31 mouse cellular contexts compared by ENCODE assay signal in genomic region chr6:142187426-142187825, GRCm38 (mm10). TPM values are rescaled to one million over a fixed set of nuclear protein-coding genes. Genes with fewer than 3 reads are reported as not detected.
"Had no signal": no experiment of that assay in that cellular context is flagged by ENCODE, and none has a peak within 500 bp of the region (broad histone marks: within the 10 kb centered on the region; RNA-seq: fewer than 3 reads in every experiment).

No protein-coding gene starts in this region.

- H3K4me3 ChIP-seq: embryonic facial prominence, embryonic 10.5 days; embryonic facial prominence, embryonic 12.5 days; embryonic facial prominence, embryonic 13.5 days; embryonic facial prominence, embryonic 15.5 days; erythroblast, embryonic 14.5 days; forebrain, embryonic 10.5 days; forebrain, embryonic 12.5 days; forebrain, embryonic 13.5 days; forebrain, embryonic 15.5 days; gastrocnemius, adult 2 months; heart, adult 2 months had no signal

- H3K4me1 ChIP-seq: embryonic facial prominence, embryonic 10.5 days; embryonic facial prominence, embryonic 12.5 days; embryonic facial prominence, embryonic 13.5 days; embryonic facial prominence, embryonic 15.5 days; forebrain, embryonic 10.5 days; forebrain, embryonic 12.5 days; forebrain, embryonic 13.5 days; forebrain, embryonic 15.5 days had no signal

- H3K36me3 ChIP-seq: embryonic facial prominence, embryonic 10.5 days; embryonic facial prominence, embryonic 12.5 days; embryonic facial prominence, embryonic 13.5 days; embryonic facial prominence, embryonic 15.5 days; forebrain, embryonic 10.5 days; forebrain, embryonic 12.5 days; forebrain, embryonic 15.5 days had no signal

- H3K9me3 ChIP-seq: embryonic facial prominence, embryonic 10.5 days; embryonic facial prominence, embryonic 12.5 days; embryonic facial prominence, embryonic 13.5 days; embryonic facial prominence, embryonic 15.5 days; forebrain, embryonic 10.5 days; forebrain, embryonic 12.5 days; forebrain, embryonic 13.5 days; forebrain, embryonic 15.5 days had no signal

- ATAC-seq: forebrain, embryonic 13.5 days; forebrain, embryonic 14.5 days; forebrain, embryonic 15.5 days; forebrain, embryonic 16.5 days; forebrain, postnatal 0 days had no signal

- H3K27ac ChIP-seq: embryonic facial prominence, embryonic 10.5 days; embryonic facial prominence, embryonic 12.5 days; embryonic facial prominence, embryonic 13.5 days; embryonic facial prominence, embryonic 15.5 days; forebrain, embryonic 10.5 days; forebrain, embryonic 12.5 days; forebrain, embryonic 13.5 days; forebrain, embryonic 15.5 days; gastrocnemius, adult 2 months; heart, adult 2 months had no signal

- DNase-seq: cerebellum, adult 2 months; cerebellum, adult 8-10 months; cerebellum, adult 9-10 months; cerebellum, adult 9-11 months; cerebellum, postnatal 10 days; cerebellum, postnatal 14 days; cerebellum, postnatal 25 days; cerebellum, postnatal 36 days; embryo, embryonic 11 days; forebrain, postnatal 0 days; gastrocnemius, adult 2 months; gastrocnemius, postnatal 10 days; gastrocnemius, postnatal 14 days; gastrocnemius, postnatal 25 days; gastrocnemius, postnatal 36 days; heart, adult 18-20 months; heart, adult 2 months had no signal

- H3K4me2 ChIP-seq: embryonic facial prominence, embryonic 12.5 days; embryonic facial prominence, embryonic 13.5 days; embryonic facial prominence, embryonic 15.5 days; forebrain, embryonic 12.5 days; forebrain, embryonic 13.5 days; forebrain, embryonic 15.5 days had no signal

- H3K9ac ChIP-seq: embryonic facial prominence, embryonic 12.5 days; embryonic facial prominence, embryonic 13.5 days; embryonic facial prominence, embryonic 15.5 days; forebrain, embryonic 12.5 days; forebrain, embryonic 13.5 days; forebrain, embryonic 15.5 days; forebrain, postnatal 0 days had no signal

- H3K27me3 ChIP-seq: embryonic facial prominence, embryonic 12.5 days; embryonic facial prominence, embryonic 13.5 days; embryonic facial prominence, embryonic 15.5 days; forebrain, embryonic 12.5 days; forebrain, embryonic 13.5 days; forebrain, embryonic 15.5 days had no signal

RNA-seq across cellular contexts. Expression of gene Slco1a6, which starts 20.9 kb away (rescaled TPM):
- polyA plus RNA-seq: cerebellum, adult 2 months; cortical plate, adult 2 months; embryonic facial prominence, embryonic 10.5 days; embryonic facial prominence, embryonic 11.5 days; embryonic facial prominence, embryonic 12.5 days; embryonic facial prominence, embryonic 13.5 days; embryonic facial prominence, embryonic 15.5 days; erythroblast, embryonic 14.5 days; forebrain, embryonic 10.5 days; forebrain, embryonic 11.5 days; forebrain, embryonic 12.5 days; forebrain, embryonic 13.5 days; forebrain, embryonic 14.5 days; forebrain, embryonic 15.5 days; forebrain, postnatal 0 days; heart, adult 2 months had no signal
